Mouse (Mus musculus): ENCODE data around the gene Kiz. TPM values are rescaled to one million over a fixed set of nuclear protein-coding genes. Genes with fewer than 3 reads are reported as not detected.
A peak's percentile ranks its signal among the peaks of the same experiment; 100 is the strongest.

Kiz gene
- total RNA-seq, 1 experiment, result 6.3 TPM

- no peak for DNase-seq (ENCODE audit: low read depth, low spot score)
- no peak overlapping the region for H3K9ac ChIP-seq (ENCODE audit: insufficient read depth, low read depth, low read length, poor library complexity, severe bottlenecking)
- no peaks in the 10 kb centered on the region for H3K36me3 ChIP-seq (ENCODE audit: control insufficient read depth, insufficient read depth, low read length, poor library complexity, severe bottlenecking)
- TF ChIP-seq HCFC1 (IDR thresholded peaks at IDR 0.05; ENCODE audit: borderline replicate concordance, insufficient read depth, low read length) (no peak), ZNF384 (IDR thresholded peaks at IDR 0.05; ENCODE audit: low read depth, low read length) (no peak), ZC3H11A (IDR thresholded peaks at IDR 0.05; ENCODE audit: borderline replicate concordance, low read depth, low read length) (no peak), MAFK (IDR thresholded peaks at IDR 0.05; ENCODE audit: insufficient read depth, low read depth, low read length) (no peak), CHD2 (IDR thresholded peaks at IDR 0.05; ENCODE audit: low read depth, low read length) (no peak)
- in situ Hi-C loops (cut with MboI; ENCODE audit: low sequenced_read_pairs in 2 of 2, unreplicated experiment in 2 of 2), result loop anchor here (5.0 to 25.0 kb wide), 5 partner anchors 345 to 1208 kb away; partner anchors contain the start of genes Foxa2 (in 1 of the 2) and Pax1 (in 1 of the 2)
- H3K4me1 ChIP-seq (ENCODE audit: control insufficient read depth in 2 of 2, insufficient read depth in 2 of 2, low read length in 2 of 2, poor library complexity in 1 of 2), result peaks cover 17 to 22% of the 10 kb centered on the region in 2 experiments
- H3K4me3 ChIP-seq (ENCODE audit: insufficient read depth in 1 of 2, low read depth in 1 of 2, low read length in 2 of 2, poor library complexity in 1 of 2, severe bottlenecking in 1 of 2), result no peak overlapping the region
- no peak overlapping the region for H3K27ac ChIP-seq (ENCODE audit: insufficient read depth, low read depth, low read length, poor library complexity, severe bottlenecking)
- no peaks in the 10 kb centered on the region for H3K9me3 ChIP-seq (ENCODE audit: control insufficient read depth, insufficient read depth, low read depth, low read length)
Measured at GRCm38 (mm10) chr2:146836871-146837550, 18.7 kb upstream of the Kiz start.

GRCm38 (mm10) chr2:146837653-146838052, 18.0 kb upstream of the Kiz start:
- Histone ChIP-seq H3K9ac (ENCODE audit: insufficient read depth, low read depth, low read length, poor library complexity, severe bottlenecking) (no peak overlapping the region), H3K4me1 (ENCODE audit: control insufficient read depth in 2 of 2, insufficient read depth in 2 of 2, low read length in 2 of 2, poor library complexity in 1 of 2) (peaks cover 17 to 22% of the 10 kb centered on the region in 2 experiments), H3K9me3 (ENCODE audit: control insufficient read depth, insufficient read depth, low read depth, low read length) (no peaks in the 10 kb centered on the region), H3K36me3 (ENCODE audit: control insufficient read depth, insufficient read depth, low read length, poor library complexity, severe bottlenecking) (no peaks in the 10 kb centered on the region), H3K4me3 (ENCODE audit: insufficient read depth in 1 of 2, low read depth in 1 of 2, low read length in 2 of 2, poor library complexity in 1 of 2, severe bottlenecking in 1 of 2) (no peak overlapping the region), H3K27ac (ENCODE audit: insufficient read depth, low read depth, low read length, poor library complexity, severe bottlenecking) (no peak overlapping the region)
- TF ChIP-seq MAFK (IDR thresholded peaks at IDR 0.05; ENCODE audit: insufficient read depth, low read depth, low read length), result no peak
- TF ChIP-seq ZC3H11A (IDR thresholded peaks at IDR 0.05; ENCODE audit: borderline replicate concordance, low read depth, low read length), result no peak
- no peak for TF ChIP-seq HCFC1 (IDR thresholded peaks at IDR 0.05; ENCODE audit: borderline replicate concordance, insufficient read depth, low read length)
- no peak for TF ChIP-seq CHD2 (IDR thresholded peaks at IDR 0.05; ENCODE audit: low read depth, low read length)
- no peak for TF ChIP-seq ZNF384 (IDR thresholded peaks at IDR 0.05; ENCODE audit: low read depth, low read length)
- in situ Hi-C loops (cut with MboI; ENCODE audit: low sequenced_read_pairs in 2 of 2, unreplicated experiment in 2 of 2), result loop anchor here (5.0 to 25.0 kb wide), 5 partner anchors 345 to 1207 kb away; partner anchors contain the start of genes Foxa2 (in 1 of the 2) and Pax1 (in 1 of the 2)
- no peak for DNase-seq (ENCODE audit: low read depth, low spot score)

- no peak for TF ChIP-seq ZC3H11A (IDR thresholded peaks at IDR 0.05; ENCODE audit: borderline replicate concordance, low read depth, low read length)
- no peak for TF ChIP-seq MAFK (IDR thresholded peaks at IDR 0.05; ENCODE audit: insufficient read depth, low read depth, low read length)
- no peak for TF ChIP-seq HCFC1 (IDR thresholded peaks at IDR 0.05; ENCODE audit: borderline replicate concordance, insufficient read depth, low read length)
- no peak for TF ChIP-seq ZNF384 (IDR thresholded peaks at IDR 0.05; ENCODE audit: low read depth, low read length)
- TF ChIP-seq CHD2 (IDR thresholded peaks at IDR 0.05; ENCODE audit: low read depth, low read length), result no peak
- Histone ChIP-seq H3K4me1 (ENCODE audit: control insufficient read depth in 2 of 2, insufficient read depth in 2 of 2, low read length in 2 of 2, poor library complexity in 1 of 2) (peaks cover 17 to 21% of the 10 kb centered on the region in 2 experiments), H3K4me3 (ENCODE audit: insufficient read depth in 1 of 2, low read depth in 1 of 2, low read length in 2 of 2, poor library complexity in 1 of 2, severe bottlenecking in 1 of 2) (peak overlapping the region; percentile 55 to 62)
Measured at GRCm38 (mm10) chr2:146838596-146839302, 16.9 kb upstream of the Kiz start.

GRCm38 (mm10) chr2:146839303-146840030, 16.2 kb upstream of the Kiz start:
- in situ Hi-C loops (cut with MboI; ENCODE audit: low sequenced_read_pairs in 2 of 2, unreplicated experiment in 2 of 2), result loop anchor here (5.0 to 25.0 kb wide), 5 partner anchors 343 to 1205 kb away; partner anchors contain the start of genes Foxa2 (in 1 of the 2) and Pax1 (in 1 of the 2)
- Histone ChIP-seq H3K9ac (ENCODE audit: insufficient read depth, low read depth, low read length, poor library complexity, severe bottlenecking) (no peak overlapping the region; the same call in 1 of the 2 replicates), H3K4me1 (ENCODE audit: control insufficient read depth in 2 of 2, insufficient read depth in 2 of 2, low read length in 2 of 2, poor library complexity in 1 of 2) (peaks cover 15 to 21% of the 10 kb centered on the region in 2 experiments), H3K36me3 (ENCODE audit: control insufficient read depth, insufficient read depth, low read length, poor library complexity, severe bottlenecking) (no peaks in the 10 kb centered on the region), H3K9me3 (ENCODE audit: control insufficient read depth, insufficient read depth, low read depth, low read length) (no peaks in the 10 kb centered on the region), H3K4me3 (ENCODE audit: insufficient read depth in 1 of 2, low read depth in 1 of 2, low read length in 2 of 2, poor library complexity in 1 of 2, severe bottlenecking in 1 of 2) (peak overlapping the region; percentile 55 to 62), H3K27ac (ENCODE audit: insufficient read depth, low read depth, low read length, poor library complexity, severe bottlenecking) (peak overlapping the region; percentile 1; the same call in 1 of the 2 replicates)
- DNase-seq (ENCODE audit: low read depth, low spot score), result no peak
- no peak for TF ChIP-seq HCFC1 (IDR thresholded peaks at IDR 0.05; ENCODE audit: borderline replicate concordance, insufficient read depth, low read length)
- no peak for TF ChIP-seq CHD2 (IDR thresholded peaks at IDR 0.05; ENCODE audit: low read depth, low read length)

More at GRCm38 (mm10) chr2:146838596-146839302, 16.9 kb upstream of the Kiz start:
- in situ Hi-C loops (cut with MboI; ENCODE audit: low sequenced_read_pairs in 2 of 2, unreplicated experiment in 2 of 2), result loop anchor here (5.0 to 25.0 kb wide), 5 partner anchors 344 to 1206 kb away; partner anchors contain the start of genes Foxa2 (in 1 of the 2) and Pax1 (in 1 of the 2)
- H3K36me3 ChIP-seq (ENCODE audit: control insufficient read depth, insufficient read depth, low read length, poor library complexity, severe bottlenecking), result no peaks in the 10 kb centered on the region
- H3K9ac ChIP-seq (ENCODE audit: insufficient read depth, low read depth, low read length, poor library complexity, severe bottlenecking), result no peak overlapping the region; the same call in 1 of the 2 replicates
- no peaks in the 10 kb centered on the region for H3K9me3 ChIP-seq (ENCODE audit: control insufficient read depth, insufficient read depth, low read depth, low read length)
- H3K27ac ChIP-seq (ENCODE audit: insufficient read depth, low read depth, low read length, poor library complexity, severe bottlenecking), result peak overlapping the region; percentile 1; the same call in 1 of the 2 replicates
- no peak for DNase-seq (ENCODE audit: low read depth, low spot score)

Data from ES-E14 (cell line).